Mouse (Mus musculus): ENCODE results near the gene Kdm4c.
"Not testable (repeated sequence)": the region's sequence is repeated elsewhere in the genome, so short reads cannot be mapped to it uniquely, and the experiment has no call there.

Gene Kdm4c

GRCm38 (mm10) chr4:74242176-74242575, at the start of gene Kdm4c:
Gene Kdm4c (plus strand): TSS chr4:74242497.
- ATAC-seq (ENCODE audit: insufficient number of reproducible peaks, low FRiP score, low TSS enrichment) = no peak

- no peak for ATAC-seq (ENCODE audit: insufficient number of reproducible peaks, low FRiP score, low TSS enrichment)
Measured at GRCm38 (mm10) chr4:74201281-74201811, 41.0 kb upstream of the Kdm4c start.

- not testable (repeated sequence) for ATAC-seq (ENCODE audit: insufficient number of reproducible peaks, low FRiP score, low TSS enrichment)
Measured at GRCm38 (mm10) chr4:74221780-74222179, 20.5 kb upstream of the Kdm4c start.

GRCm38 (mm10) chr4:74222360-74222759, 19.9 kb upstream of the Kdm4c start:
- ATAC-seq (ENCODE audit: insufficient number of reproducible peaks, low FRiP score, low TSS enrichment) = no peak

- ATAC-seq (ENCODE audit: insufficient number of reproducible peaks, low FRiP score, low TSS enrichment) = no peak
Measured at GRCm38 (mm10) chr4:74224210-74224609, 18.1 kb upstream of the Kdm4c start.

DNA sequence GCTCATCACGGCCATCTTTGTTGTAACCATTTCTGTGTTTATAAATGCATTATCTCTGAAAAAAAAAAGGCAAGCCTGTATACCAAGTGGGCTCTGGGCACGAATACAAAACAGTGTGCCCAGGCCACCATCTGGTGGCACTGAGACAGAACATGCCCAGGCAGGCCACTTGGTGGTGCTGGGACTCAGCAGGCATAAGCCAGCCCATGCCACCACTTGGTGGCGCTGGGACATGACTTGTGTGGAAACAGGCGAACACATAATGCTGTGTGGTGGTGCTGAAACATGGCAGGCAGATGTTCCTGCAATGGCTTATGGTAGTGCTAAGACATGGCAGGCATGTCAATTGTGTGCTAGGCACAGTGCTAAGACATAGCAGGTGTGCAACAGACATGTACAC, 11.3 kb upstream of the Kdm4c start:
- no peak for ATAC-seq (ENCODE audit: insufficient number of reproducible peaks, low FRiP score, low TSS enrichment)

DNA sequence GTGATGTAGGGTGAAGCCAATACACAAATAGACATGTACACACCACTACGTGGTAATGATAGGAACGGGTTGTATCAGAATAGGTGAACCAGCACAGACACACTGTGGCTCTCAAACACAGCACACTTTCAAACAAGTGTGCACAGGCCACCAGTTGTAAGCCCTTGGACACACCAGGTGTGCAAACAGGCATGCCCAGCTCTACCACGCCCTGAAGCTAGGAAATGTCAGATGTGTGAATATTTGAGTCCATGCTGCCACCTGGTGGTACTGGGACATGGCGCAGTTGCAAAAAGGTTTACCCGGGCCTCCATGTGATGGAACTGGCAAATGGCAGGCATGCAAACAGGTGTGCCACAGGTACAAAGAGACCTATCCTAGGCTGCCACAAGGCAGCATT, 10.9 kb upstream of the Kdm4c start:
- ATAC-seq (ENCODE audit: insufficient number of reproducible peaks, low FRiP score, low TSS enrichment) = peak; percentile 28; the same call in 1 of the 2 replicates

- no peak for ATAC-seq (ENCODE audit: insufficient number of reproducible peaks, low FRiP score, low TSS enrichment)
Measured at GRCm38 (mm10) chr4:74233534-74233933, 8.8 kb upstream of the Kdm4c start.

DNA sequence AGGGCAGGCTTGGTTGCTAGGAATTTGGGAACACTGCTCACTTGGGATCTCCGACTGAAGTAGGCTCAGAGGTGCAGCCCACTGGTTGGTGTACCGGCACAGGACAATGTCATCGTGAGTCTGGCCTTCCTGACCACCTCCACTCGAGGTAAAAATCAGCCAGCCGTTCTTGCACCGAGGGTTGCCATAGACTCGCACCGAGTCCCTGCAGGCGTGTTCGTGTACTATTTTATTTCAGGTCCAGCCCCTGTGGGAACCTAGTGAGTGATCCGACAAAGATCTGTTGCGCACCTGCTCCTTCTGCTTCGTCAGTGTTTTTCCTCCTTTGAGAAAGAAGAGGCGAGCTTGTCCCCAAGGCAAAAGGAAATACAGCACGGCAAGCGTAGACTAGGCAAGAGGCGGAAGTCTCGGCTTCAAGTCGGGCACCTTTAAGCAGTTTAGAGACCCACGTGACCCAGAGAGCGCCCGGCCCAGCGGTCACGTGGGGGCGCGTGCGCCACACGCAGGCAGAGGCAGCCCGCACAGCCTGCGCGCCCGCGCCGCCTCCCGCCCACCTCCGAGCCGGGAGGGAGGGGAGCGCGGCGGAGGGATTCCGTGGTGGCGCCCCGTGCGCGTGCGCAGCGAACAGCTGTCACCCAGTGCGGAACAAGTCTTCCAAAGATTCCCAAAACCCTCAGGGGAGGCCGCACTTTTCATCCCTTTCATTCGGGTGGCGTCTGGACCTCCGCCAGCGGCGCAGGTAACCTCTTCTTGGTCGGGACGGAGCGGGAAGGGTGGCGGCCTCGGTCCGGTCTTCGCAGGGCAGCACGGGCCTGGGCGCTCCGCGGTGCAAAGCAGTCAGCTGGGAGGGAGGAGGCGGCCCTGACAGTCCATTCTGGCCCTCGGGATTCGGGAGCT, 9.3 kb downstream of the Kdm4c start:
- ATAC-seq (ENCODE audit: insufficient number of reproducible peaks, low FRiP score, low TSS enrichment) = peak; percentile 91

- peak; percentile 16 for ATAC-seq (ENCODE audit: insufficient number of reproducible peaks, low FRiP score, low TSS enrichment)
Measured at GRCm38 (mm10) chr4:74252245-74253105, 10.2 kb downstream of the Kdm4c start.

DNA sequence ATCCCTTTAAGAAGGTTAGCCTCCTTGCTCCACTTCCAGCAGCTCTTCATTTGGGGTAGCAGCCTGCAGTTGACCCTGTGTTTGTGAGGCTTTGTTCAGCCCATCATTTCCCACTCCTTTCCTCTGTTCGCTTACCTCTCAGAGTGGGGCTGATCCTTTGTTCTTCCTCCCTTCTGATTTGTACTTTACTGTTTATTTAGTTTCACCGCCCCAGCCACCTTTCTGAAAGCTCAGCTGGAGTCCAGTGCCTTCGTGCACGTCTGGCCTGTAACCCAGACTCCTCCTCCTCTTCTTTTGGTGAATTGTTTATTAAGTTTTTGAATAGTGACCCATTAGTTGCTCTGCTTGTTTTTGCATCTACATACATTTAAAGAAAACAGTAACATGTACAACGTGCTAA, 15.6 kb downstream of the Kdm4c start:
- ATAC-seq (ENCODE audit: insufficient number of reproducible peaks, low FRiP score, low TSS enrichment) = no peak

DNA sequence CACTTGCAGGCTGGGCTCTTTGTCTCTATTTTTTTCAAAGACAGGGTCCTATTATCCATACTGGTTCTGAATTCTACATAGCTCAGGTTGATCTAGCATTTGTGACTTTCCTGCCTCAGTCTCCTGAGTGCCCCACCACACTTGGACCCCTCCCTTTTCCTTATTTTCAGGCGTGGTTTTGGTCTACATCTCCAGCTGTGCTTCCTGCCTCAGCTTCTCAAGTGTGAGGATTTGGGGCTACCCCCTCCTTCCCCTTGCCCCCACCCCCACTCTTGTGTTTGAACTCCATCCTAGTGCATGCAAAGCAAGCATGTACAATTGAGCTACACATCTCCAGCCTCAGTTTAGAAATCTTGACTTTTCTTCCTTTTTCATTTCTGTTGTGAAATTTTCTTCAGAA, 16.2 kb downstream of the Kdm4c start:
- ATAC-seq (ENCODE audit: insufficient number of reproducible peaks, low FRiP score, low TSS enrichment) = no peak

DNA sequence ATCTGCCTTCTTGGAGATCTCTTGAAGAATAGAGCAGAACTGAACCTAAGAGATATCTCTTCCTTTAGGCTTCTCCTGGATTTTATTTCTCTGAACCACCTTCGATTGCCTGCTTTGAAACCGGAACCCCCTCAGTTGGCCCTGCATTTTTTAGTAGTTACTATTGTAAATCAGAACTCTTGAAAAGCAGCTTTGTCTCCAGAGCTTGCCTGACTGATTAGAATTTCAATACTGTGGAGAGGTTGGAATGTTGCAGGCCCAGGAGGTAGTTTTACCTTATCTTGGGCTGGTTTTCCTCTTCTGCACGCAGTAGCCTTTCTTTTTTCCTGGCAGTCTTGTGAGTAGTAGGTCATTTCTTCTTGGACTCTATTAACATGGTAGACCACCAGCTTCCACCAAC, 17.0 kb downstream of the Kdm4c start:
- ATAC-seq (ENCODE audit: insufficient number of reproducible peaks, low FRiP score, low TSS enrichment) = no peak

- ATAC-seq (ENCODE audit: insufficient number of reproducible peaks, low FRiP score, low TSS enrichment) = no peak
Measured at GRCm38 (mm10) chr4:74261879-74262278, 19.6 kb downstream of the Kdm4c start.

GRCm38 (mm10) chr4:74264428-74264955, 22.2 kb downstream of the Kdm4c start:
- no peak for ATAC-seq (ENCODE audit: insufficient number of reproducible peaks, low FRiP score, low TSS enrichment)

- no peak for ATAC-seq (ENCODE audit: insufficient number of reproducible peaks, low FRiP score, low TSS enrichment)
Measured at GRCm38 (mm10) chr4:74271180-74271579, 28.9 kb downstream of the Kdm4c start.

DNA sequence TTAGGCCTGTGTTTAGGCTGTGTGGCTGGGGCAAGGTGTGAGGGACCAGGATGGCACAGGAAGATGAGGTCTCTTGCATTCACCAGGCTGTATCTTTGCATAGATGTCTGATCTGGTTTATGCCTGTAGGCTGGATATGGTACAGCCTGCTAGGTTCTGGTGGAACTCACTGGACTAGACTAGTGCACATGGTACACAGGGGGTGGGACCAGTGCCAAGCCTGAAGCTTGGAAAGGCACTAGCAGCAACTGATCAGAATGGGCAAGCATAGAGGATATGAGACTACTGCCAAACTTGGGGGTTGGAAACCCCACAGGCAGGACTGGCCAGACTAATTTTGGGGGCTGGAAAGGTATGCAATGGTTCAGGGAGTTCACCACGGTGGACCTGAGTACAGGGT, 35.2 kb downstream of the Kdm4c start:
- peak; percentile 84 for ATAC-seq (ENCODE audit: insufficient number of reproducible peaks, low FRiP score, low TSS enrichment)

- no peak for ATAC-seq (ENCODE audit: insufficient number of reproducible peaks, low FRiP score, low TSS enrichment)
Measured at GRCm38 (mm10) chr4:74280170-74280569, 37.9 kb downstream of the Kdm4c start.

- no peak for ATAC-seq (ENCODE audit: insufficient number of reproducible peaks, low FRiP score, low TSS enrichment)
Measured at GRCm38 (mm10) chr4:74287851-74288250, 45.6 kb downstream of the Kdm4c start.

- no peak for ATAC-seq (ENCODE audit: insufficient number of reproducible peaks, low FRiP score, low TSS enrichment)
Measured at GRCm38 (mm10) chr4:74294726-74295125, 52.4 kb downstream of the Kdm4c start.

All from cerebellum, adult (tissue).